Mouse (Mus musculus) telencephalon, adult 2 months (tissue): ENCODE measurements around the gene Kcnip4.

Experiments
- DNase-seq: peaks from one replicate; pipeline ENCODE4 v3.0.0-alpha.2; 2011; ENCODE audit warnings: low read depth, low spot score

Kcnip4 gene

DNA sequence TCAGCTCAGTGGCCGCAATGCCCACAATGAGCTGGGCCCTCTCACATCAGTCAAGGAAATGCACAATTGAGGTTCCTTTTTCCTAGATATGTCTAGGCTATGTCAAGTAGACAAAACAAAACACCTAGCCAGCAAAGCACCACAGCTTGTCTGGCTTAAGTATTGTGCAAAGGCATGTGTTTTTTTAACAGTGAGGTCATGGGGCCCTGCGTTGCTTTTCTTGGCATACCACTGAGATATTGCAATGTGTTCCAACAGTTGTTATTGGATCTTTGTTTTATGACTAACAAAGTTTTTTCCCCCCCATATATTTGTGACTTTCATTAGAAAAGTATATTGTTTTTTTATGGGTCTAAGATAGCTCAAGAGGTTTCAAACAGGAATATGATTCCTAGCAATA is 1105.0 kb downstream of the Kcnip4 start:
- no peak for DNase-seq

DNA sequence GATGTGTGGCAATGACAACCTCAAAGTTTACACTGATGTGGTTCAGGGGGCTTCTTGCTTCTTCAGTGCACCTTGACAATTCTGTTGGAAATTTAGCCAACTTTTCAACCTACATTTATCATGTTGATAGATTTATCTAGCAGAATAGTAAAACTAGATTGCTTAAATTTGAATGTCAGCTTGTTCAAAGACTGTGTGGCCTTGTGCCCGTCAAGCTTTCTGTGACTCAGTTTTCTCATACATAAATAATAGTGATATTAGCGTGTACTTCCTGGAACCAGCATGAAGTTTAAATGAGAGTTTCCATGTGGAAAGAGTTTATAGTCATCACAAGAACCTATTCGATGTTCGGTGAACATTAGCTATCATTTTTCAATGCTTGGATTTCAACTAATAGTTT is 1112.4 kb downstream of the Kcnip4 start:
- DNase-seq: no peak

DNA sequence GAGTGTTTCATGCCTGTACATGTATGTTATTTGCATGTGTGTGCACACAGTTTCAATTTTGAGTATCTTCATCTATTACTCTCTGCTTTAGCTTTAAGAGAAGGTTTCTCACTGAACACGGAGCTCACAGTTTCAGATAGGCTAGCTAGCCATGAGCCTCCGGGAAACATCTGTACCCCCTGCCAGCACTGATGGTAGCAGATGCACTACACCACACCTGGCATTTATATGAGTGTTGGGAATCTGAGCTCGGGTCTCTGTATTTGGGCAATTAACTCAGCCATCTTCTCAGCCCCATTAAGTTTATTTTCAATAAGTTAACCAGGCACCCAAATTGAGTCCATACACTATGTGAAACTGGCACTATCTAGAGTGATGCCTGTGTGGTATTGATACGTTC is 1113.2 kb downstream of the Kcnip4 start:
- DNase-seq: no peak

DNA sequence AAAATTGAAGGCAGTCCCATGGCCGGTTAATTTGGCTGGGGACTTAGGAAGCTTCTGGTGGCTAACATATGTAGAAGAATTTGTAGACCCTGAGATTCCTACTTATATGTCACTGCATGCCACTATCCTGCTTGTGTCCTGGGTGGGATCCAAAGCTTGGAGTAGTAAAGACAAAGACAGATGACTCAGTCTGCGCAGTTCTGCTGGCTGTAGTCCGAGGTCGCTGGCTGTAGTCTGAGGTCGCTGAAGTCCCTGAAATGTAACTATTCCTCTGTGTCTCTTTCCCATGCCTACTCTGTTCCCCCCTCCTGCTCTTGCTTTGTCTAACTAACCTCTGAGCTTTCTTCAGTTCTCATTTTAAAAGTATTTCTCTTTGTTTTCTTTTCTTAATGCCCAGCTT is 1114.4 kb downstream of the Kcnip4 start:
- no peak for DNase-seq

DNA sequence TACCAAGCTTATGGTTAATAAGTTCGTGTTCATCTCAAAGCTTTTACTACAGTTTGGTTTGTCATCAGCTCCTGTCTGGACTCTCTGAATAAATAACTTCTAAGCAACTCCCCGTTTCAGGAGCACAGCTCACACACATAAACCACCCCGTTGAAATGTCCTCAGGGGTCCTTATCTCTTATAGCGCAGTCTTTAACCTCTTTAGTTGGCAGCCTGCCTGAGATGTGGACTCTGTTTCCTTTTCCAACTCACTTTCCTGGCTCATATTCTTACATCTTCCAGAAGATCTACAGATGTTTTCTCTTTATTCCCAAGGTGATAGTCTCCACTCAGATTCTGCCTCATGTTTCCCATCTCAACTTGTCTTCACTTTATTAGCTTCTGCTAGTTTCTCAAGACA is 1116.4 kb downstream of the Kcnip4 start:
- no peak for DNase-seq

DNA sequence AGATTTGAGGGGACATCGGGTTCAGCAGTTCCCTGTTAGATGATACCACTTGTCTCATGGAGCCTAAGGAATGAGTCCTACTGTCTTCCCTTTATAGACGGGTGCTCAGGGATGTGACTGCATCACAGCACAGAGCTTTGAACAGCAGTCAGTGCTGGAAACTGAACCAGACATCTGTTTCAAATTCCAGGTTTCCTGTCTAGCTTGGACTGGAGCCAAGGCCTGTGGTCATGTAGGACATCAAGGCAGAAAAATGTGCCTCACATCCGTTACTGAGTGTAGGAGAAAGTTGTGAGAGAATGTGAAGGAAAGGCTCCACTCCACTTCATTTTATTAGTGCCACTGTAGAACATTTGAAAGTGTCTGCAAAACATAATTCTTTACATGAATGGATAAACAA is 1122.2 kb downstream of the Kcnip4 start:
- no peak for DNase-seq

DNA sequence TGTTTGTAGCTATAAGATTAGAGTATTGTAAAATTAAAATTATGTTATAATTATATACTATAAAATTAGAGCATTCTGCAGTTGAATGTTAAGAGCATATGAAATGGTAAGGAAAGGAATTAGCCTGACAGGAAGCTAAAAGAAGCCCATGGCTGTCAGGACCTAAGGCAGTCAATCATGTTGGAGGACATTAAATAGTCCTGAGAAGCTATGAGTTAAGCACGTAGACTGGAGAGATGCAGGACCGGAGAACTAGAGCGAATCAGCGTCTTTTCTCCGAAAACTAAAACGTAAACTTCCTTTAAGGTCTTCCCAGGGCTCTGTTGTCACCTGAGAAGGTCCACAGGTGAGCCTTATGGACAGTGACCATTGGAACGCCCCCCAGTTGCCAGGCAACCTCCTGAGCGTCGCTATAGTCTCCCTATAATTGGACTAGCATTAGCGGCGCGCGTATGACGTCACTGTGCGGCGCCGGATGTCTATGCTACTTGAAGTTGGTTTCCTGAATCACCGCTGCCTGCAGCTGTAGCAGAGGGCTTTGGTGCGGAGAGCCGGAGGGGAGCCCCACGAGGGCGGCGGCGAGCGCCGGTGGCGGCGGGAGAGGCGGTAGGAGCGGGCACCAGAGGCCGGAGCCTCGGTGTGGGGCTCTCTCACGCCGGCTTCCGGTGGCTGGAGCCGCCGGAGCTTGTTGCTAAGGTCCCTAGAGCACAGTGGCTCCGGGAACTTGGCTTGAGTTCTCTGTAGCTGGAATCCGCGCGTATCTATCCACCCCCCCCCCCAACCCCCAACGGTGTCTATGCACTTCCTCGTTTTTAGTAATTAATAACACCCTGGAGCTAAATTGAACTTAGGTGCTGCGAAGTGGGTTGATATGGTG is 1152.6 kb downstream of the Kcnip4 start:
- DNase-seq: peak; percentile 94

DNA sequence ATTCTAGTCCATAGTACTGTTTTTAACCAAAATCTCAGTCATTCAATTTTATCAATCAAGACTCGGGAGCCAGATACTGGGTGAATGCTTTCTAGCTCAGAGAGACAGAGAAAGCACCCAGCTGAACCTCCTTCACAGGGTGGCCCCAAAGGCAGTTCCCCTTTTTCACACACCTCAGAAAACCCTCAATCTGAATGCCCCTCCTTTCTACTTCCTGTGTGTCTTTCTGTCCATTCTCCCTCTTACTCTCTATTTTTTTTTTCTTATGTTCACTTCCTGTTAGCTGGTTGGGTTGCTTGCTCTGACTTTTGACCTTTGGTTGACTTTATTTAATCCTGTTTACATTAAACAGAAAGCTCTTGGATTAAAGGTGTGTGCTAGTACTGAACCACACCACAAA is 1175.4 kb downstream of the Kcnip4 start:
- no peak for DNase-seq

DNA sequence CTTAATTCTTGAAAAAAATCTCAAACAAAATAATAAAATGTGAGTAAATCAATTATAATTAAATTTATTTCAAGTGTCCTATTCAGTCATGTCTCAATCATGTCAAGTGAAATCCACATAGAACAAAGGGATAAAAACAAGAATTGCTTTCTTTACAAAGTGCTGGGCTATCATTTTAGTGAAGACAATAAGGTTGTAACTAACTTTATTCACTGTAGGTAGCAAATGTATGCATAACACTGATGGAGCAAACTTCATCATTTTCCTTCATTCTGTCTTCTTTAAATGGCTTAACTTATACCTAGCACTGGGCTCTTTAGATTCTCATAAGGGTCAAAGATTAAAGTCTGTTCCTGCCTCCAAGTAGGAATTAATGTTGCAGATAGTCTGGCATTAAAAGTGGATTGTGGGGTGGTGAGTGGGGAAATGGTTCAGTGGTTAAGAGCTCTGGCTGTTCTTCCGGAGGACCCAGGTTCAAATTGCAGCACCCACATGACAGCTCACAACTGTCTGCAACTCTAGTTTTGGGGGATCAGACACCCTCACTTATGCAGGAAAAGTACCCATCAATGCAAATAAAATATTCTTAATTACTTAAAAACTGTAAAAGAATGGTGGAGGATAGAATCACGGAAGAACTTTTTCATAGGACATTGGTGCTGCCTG is 1178.6 kb downstream of the Kcnip4 start:
- DNase-seq: no peak

DNA sequence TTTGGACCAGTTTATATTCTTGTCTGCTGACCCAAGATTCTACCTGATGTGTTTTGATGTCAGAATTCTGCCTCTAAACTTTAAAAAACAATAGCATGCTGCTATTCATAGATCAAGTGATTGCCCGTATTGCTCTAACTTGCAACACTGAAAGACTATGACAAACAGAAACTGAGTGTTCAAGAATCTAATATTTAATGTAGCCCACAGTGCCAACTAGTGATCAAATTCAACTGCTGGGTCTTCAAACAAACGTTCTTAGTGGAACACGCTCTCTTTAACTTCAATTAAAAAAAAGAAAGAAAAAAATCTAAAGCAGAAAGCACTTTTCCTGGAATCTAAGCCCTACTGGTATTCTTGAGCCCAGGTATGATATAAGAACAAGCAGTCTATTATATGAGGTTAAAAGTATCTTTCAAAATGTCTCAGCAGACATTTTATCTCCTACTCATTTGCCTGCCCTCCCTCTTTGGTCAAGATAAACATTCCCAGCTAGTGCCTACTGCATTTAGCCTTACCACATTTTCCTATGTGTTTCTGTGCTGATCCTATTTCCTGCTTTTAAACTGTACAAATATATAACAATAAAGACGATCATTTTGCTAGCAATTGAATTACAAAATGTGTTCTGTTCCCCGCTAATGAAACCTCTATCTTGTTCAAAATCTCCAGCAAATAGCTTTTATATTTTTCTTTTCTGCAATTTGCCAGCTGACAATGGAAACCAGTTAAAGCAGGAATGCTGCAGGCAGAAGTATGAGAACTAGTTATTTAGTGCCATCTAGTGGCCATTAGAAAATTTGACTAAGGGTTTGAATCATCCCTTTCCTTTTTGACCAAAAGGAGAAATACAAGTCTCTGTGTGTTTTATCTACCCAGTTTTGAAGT is 1179.4 kb downstream of the Kcnip4 start:
- peak; percentile 31 for DNase-seq

DNA sequence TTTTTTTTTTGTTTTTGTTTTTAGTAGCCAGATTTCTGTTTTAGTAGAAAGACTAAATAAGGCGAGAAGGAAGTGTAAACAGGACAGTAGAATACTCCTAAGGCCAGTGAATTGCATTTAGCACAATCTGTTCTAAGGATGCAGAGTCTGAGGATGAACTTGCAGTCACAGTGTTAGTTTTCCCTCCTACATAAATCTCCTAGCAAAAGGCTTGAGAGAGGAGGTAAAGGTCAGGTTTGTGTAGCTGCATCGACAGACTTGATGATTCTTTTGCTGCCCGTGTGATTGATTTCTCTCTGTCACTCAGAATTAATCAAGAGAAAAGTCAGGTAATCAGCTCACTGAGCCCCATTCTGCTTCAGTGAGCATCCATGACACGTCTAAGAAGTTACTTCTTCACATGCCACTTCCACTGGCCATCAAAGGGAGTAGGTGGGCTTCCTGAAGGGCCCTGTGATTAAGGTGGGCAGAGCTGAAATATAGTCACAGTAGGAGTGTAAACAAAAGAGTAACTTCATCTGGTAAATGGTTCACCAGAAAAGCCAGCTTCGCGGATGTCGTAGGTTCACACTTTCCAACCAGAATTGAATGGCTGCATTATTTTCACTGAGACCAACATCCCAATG is 1183.8 kb downstream of the Kcnip4 start:
- DNase-seq: no peak
